Mouse (Mus musculus) frontal cortex, postnatal 10 days (tissue): Measurements from ENCODE around the gene Rtl1.

Experiments used
- DNase-seq, 2 experiments: peaks; one replicate each; pipeline ENCODE4 v3.0.0; 2022; ENCODE audit warnings: low spot score in 2 of 2, mixed read lengths in 1 of 2

The Rtl1 gene

DNA sequence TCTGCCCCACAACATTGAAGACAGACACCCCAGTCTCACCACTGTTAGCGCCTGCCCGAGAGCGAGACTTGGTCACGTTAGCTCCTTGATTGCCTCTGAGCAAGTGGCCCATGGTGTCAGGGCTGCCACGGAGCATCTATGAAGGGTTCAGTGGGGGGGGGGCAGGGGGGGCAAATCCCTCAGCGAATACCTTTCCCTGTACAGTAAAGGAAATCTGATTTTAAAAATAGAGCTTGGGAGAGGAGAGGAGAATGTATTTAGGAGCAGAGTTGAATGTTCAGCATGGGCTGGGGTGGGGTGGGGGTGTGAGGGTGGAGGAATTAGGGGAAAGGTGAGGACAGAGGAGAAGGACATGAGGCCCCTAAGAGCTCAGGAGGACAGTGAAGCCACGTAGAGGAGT, at the start of gene Rtl1:
Rtl1 (minus strand) TSS at position 101 of the 400 bp plus-strand sequence.
- DNase-seq: no peak

DNA sequence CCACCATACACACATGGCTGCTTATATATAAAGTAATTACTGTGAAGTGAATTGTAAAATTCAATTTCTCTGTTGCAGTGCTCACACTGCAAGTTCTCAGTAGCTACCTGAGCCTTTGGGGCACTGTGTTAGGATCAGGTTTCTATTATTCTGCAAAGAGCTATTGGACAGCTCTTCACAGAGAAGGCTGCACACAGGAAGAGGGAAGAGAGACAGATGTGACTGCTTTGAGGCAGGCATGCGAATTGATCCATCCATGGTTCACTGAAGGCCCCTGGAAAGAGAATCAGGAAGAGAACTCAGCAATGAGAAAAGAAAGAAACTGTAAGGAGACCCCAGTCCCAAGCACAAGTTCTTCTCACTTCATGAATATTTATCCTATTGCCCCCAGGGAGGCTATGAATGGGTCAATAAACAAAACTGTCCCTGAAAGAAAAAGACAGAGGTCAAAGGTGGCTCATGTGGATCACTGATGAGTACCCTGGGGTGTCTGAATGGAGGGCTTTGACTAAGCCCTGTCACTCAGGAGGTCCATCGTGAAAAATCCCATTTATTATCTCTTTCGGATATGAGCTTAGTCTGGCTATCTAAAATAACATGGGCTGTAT, 40.5 kb upstream of the Rtl1 start:
- no peak for DNase-seq

DNA sequence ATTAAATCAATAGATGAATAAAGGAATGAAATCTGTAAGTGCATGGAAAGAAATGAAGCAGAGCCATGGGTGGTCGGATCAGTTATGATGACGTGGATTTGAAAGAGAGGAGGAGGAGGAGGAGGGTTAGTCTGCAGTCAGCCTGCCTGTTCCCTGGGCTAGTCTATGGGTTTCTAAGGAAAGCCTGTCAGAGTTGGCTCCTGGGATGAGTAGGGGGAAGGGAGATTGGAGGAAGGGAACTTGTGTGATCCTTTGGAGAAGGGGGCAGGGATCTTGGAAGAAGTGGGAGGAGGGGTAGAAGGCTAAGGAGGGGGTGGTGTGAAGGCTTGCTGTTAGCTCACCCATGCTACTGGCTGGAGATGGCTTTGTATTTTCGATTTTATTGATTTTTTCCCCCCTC, 31.9 kb upstream of the Rtl1 start:
- no peak for DNase-seq

DNA sequence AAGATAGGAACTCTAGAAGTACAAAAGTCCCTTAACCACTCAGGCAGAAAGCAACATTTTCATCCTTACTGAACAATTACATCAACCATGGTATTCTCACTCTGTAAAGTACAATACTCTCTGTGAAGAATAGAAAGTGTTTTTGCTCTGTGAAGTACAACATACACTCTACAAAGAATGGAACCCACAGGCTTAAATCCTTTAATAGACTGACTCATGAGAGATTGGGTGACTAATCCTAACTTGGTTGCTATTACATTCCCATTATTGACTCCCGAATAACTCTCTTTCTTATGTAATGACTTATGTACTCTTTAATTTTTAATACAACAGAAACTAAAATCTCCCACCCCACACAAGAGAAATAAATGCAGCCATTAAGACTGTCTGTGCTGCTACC, 28.8 kb upstream of the Rtl1 start:
- DNase-seq: no peak

DNA sequence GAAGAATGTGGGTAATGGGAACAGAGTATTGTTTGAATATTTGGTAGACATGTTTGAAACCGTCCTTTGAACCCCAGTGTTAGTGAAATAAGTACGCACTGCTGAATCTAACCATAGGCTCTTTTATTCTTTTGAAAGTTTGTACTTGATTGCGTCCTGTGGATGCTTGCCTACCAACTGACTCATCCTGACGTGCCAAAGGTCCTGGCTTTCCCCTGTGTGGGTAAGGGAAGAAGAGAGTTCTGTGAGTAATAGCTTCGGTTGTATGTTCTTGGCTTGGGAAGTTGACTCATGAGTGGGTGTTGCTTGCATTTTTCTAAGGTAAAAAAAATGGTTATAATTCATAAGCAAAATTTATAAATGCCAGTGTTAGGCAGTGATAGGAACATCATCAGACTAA, 26.8 kb upstream of the Rtl1 start:
- no peak for DNase-seq

DNA sequence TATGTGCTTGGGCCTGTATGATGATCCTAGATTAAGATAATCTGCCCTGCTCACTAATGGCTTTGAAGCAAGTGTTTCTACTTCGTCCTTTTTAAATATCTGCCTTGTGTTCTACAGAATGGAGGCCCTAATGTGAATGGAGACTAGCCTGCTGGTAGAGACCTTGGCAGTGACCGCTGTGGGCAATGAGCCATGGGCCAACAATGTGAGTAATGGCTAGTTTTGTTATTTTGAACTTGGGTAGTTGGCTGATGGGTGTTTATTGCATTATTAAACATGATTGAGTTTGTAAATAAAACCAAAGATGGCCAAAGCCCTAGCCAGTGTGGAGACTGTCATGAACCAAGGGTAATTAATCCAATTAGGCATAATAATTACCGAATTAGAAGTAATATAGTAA, 20.1 kb upstream of the Rtl1 start:
- DNase-seq: no peak

DNA sequence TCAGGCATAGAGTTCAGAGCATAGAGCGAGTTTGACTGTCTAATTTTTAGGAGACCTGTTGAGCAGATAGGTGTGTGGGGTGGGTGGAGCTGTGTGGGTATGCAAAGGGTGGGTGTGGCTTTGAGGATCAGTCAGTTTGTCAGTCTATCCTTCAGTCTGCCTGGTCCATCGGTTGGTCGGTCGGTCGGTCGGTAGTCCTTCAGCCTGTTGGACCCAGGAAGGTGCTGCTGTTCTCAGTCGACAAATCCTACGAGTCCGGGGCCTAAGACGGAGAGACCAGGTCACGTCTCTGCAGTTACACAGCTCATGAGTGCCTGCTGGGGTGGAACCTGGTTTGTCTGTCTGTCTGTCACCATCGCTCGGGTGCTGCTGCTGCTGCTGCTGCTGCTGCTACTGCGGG, 17.9 kb upstream of the Rtl1 start:
- no peak for DNase-seq

DNA sequence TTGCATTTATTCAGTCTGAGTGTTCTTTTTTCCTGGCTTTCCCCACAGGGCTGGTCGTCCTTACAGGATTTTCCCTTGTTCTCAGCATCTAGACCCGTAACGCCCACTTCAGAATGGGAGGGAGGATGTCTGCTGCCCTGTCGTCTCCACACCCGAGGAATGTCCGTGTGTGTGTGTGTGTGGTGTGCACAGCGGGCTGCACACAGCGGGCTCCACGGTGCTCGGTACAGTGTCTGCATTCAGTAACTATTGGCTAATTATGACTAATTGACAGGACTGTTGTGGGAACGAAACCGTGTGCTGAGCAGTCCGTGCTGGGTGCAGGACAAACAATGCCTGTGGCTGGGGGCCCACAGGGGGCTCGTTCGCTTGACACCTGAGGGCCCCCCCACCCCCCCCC, 17.0 kb upstream of the Rtl1 start:
- no peak for DNase-seq

DNA sequence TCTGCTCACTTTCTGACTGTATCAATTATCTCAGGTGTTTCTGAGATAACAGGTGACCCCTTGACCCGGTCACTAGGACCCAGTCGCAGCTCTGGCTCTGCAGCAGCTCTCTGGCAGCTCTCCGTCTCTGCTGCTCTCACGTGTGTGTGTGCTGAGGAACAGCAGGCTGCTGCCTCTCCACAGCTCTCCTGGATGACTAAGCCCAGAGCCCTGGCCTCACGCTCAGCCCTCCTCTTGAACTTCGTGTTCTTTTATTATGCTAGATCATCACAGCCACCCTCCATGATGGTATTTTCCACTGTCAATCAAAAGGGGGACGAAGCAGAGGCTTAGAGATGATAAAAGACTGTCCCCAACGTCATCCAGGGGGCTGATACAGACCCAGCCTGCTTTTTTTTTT, 15.2 kb upstream of the Rtl1 start:
- DNase-seq: no peak

DNA sequence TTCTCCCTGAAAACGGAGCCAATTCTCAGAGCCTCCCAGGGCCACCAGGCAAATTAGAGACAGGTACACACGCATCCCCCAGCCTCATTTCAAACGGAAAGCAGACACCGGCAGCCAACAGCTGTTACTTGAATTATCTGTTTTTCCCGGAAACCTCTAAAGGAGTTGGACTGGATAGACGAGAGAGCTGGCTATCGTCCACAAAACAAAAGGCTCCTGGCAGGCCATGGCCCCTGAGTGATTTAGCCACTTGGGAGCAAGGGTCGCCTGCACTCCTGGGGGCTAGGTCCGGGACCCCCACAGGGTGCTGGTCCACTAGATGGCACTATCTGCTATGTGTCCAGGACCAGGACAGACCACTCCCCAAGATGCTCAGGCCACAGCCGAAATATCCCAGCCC, 14.3 kb upstream of the Rtl1 start:
- DNase-seq: no peak

DNA sequence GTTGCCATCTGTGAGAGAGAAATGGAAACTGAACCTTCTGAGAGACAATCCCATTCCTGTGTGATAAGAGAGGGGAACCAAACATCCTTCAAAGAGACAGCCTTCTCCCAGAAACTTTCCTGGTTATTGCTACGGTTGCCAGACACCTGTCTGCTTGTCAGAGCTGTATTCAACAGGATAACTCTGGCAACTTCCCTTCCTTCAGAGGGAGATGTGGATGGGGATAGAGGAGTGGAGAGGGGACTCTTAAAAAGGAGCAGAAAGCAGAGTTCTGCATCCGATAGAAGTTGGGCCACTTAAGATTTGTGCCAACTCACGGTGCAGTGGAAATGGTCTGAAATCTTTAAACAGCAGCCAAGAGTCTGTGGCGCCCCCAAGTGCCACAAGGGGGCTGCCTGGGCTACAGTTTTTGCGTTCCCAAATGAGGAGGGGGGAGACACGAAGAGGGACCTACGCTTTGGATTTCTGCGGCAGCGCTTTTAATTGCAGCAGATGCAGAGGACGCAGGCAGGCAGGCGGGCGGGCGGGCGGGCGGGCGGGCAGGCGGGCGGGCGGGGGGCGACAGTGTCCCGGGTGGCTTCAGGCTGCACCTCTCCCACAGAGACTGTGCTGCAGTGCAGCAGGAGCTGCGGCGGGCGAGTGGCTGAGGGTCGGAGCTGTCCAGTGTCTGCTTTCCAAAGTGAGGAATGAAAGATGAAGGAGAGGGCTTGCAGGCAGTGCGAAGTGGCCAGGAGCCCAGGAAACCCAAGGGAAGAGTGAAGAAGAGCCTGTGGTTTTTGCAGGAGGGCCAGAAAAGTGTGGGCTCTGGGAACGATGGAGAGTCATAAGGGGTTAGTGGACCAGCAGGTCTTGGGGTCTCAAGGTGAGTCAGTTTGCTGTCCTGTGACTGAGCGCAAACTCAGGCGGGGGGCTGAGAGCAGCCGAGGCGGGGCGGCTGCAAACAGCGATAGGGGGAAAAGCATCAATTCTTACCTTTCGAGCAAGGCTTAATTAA, 12.6 kb upstream of the Rtl1 start:
- DNase-seq: no peak

DNA sequence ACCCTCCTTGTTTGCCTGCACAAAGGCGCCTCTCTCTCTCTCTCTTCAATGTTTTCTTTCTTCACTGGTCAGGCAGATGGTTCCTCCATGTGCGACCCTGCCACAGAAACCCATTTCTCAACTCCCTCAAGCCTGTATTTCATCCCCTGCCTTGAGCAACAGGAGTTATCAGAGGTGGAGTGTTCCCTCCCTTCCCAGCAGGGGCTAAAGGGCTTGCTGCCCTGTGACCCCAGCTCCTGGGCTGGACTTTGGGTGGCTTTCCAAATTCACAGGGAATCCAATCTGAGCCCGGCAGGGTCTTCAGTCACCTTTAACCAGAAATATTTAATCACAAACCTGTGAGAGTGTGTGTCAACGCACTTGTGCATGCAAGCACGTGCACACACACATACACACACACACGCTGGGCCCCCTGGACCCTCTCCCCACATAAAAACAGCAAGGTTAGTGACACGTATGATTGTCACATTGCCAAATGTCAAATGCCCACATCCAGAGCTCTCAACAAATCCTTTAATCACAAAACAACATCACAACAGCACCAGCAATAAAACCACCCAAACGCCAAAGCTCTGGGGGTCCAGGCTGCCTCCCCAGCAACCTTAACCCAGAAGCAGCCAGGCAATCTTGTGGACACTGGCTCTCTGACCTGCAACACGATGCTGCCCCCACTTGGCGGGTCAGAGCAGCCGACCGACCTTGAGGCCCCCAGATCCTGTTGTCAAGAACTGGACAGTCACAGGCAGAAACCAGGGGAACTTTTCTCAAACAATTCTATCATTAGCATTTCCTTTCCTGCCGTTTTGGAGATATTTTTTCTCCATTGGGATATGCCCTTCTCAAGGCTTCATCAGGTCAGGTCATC, 8.7 kb upstream of the Rtl1 start:
- DNase-seq: no peak

DNA sequence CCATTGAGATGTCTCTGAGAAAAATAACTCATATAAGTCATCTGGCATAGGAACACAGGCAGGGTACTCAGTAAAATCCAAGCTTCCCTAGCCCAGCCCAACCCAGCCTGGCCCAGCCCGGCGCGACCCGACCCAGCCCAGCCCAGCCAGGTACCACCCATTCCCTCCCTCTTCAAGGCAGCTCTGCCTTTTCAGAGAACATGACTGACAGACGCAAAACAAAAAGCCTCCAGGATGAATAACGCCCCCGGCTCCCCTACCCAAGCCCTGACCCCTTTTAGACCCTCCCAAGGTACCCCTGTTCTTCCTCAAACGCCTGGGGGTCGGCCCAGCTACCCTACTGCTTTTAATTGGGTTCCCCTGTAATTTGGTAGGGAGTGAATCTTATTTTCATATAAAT, 7.8 kb upstream of the Rtl1 start:
- no peak for DNase-seq

DNA sequence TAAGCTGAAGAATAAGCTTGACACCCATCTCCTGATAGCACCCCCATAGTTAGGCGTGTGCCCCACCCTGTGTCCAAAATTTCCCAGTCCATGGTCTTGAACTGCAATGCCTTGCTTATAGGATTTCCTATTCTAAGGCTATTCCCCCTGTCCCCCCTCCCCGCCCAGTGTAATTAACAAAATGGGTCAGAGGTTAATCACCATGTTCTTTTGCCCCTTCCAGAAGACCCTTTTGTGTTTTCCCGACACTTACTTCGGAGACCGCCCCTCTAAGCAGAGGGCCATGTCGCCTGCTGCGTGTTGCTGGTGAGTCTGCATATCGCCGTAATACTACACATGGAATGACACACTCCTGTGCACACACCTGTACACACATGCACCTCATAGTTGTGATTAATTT, 7.1 kb upstream of the Rtl1 start:
- DNase-seq: no peak

DNA sequence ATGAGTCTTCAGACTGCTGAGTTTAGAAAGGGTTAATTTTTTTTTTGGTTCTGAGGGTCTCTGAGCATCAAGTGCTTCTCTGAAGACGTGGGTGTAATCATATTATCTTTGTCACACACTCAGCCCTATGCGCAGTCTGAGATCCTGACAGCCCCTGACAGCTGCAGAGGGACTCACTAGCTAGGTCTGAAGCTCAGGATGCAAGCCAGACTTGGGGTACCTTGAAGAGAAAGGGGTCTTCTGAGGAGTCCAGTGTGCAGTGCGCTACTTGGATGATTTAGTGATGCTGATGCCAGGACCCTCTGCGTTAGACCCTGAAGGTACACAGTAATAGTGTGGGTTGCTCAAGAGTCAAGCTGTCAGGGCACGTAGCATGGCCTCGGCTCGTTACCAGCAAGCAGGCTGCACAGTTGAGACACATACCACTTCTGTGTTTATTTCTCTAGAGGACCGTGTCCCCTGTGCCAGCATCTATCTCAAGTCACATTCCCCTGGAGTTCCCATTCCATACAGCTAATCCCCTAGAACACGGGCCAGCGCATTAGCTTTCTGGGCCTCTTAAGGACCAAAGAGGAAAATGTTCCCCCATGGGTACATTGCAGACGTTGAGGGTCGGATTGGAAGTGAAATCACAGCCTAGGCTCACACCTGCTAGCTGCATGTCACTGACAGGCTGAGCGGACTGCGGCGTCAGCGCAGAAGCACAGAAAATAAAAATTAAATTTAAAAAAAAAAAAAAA, 5.0 kb upstream of the Rtl1 start:
- no peak for DNase-seq

DNA sequence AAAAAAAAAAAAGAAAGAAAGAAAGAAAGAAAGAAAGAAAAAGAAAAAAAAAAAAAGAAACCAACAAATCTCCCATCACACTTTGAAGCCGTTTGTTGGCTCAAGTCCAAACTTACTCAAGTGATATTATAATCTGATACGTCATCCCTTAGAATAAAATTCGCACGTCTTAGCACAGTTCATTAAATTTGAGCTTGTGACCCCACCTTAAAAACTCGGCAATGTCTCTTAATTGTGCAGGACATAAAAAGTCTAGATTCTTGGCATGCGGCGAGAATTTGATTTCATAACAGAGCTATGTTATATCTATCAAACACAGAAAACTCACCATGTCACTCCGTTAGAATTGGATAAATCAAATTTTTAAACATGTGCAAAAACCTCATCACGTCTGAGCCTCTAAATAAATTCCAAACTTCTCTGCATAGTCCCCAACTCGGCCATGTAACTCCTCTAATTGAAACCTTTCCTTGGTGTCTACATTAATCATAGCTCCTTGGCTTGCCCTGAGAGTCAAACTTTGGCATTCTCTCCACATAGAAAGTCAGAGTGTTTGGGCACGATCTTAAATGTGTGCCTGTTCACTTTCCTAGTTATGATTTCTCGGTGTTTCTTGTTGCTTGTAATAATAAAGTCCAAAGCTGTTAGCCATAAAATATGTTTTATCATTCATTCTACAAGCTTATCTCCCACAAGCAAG, 1.4 kb downstream of the Rtl1 start:
- no peak for DNase-seq

DNA sequence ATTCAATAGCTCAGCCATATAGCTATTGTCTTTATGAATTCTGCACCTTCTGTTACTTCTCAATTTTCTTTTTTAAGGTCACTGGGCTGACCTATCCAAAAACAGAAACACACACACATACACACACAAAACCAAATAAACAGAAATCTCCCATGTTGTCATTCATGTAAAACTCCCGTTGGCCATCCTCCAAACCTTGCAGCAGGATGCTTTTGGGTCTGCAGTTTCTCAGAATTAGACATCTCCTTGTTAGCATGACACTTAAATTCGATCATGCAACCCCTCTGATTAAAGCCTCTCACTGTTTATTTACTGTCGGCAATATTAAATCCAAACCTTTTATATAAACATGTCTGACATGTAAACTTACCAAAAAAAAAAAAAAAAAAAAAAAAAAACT, 3.4 kb downstream of the Rtl1 start:
- no peak for DNase-seq

DNA sequence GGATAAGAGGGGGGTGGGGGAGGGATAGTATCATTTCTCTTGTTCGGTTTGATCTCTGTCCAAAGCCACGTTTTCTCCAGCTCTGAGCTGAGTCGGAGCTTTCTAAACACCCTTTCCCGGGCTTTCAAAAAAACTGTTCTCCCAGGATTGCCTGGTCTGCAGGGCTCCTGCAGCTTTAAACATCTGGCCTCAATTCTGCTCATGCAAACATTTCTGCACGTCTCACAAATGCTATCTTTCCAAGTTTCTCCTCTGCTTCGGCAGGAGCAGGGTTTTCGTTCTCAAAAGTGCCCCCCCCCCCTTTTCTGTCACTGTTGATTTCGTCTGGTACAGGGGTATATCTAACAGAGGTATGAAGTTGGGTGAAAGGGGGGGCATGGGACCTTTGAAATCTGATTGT, 3.9 kb downstream of the Rtl1 start:
- DNase-seq: no peak

DNA sequence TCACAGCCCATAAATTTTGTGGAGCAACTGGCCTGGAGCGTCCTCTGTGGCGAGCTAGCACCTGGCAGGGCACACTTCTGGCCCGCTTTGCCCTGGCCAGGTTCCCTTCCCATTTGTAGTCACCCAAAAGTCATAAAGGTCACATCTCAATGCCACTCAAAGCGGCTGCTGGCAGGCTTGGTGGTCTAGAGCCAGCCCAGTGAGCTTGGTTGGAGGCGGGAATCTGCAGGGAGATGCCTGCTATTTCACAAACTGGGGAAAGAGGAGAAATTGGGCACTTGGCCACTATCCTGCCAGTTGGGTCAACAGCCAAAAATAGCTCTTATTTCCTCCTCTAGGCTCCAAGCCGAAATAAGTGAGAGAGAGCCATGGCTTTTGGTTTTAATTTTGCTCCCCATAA, 4.4 kb downstream of the Rtl1 start:
- no peak for DNase-seq

DNA sequence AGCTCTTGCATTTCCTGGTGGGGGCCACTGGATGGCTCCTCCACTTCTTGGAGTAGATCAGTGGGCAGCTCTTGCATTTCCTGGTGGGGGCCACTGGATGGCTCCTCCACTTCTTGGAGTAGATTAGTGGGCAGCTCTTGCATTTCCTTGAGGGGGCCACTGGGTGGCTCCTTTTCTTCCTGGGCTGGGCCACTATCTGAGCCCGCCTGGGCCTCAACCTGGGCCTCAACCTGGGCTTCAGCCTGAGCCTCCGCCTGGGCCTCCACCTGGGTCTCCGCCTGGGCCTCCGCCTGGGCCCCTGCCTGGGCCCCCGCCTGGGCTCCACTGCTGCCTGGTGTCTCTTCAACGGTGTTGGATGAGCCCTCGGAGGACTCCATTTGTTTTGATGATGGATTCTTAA, 5.2 kb downstream of the Rtl1 start:
- no peak for DNase-seq

DNA sequence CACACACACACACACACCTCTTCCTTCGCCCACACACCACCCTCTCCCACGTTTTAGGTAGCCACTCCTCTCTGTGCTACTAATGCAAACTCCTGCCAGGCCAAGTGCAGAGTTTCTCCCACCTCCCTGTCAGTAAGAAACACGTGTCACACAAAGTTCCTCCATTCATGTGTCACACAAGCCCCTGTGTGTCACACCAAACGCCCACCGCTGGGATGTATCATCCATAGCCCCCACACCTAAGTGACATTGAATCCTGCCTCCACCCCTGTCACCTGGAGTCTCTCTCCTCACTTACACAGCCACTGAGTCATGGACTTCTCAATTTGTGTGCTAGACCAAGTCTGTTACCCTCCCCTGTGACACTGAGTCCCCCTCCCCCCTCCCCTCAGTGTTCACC, 17.9 kb downstream of the Rtl1 start:
- DNase-seq: no peak
